Mouse (Mus musculus) spleen, adult 2 months (tissue): ENCODE measurements around the gene Psmd3.

Source experiments
- CTCF ChIP-seq: fragments of 200-500 bp; IDR thresholded peaks from 2 replicates; pipeline ENCODE4 v1.5.1; 2011; ENCODE audit warnings: mild to moderate bottlenecking, inconsistent platforms; ENCODE audit not compliant: insufficient read depth, insufficient read length, insufficient replicate concordance; ENCODE audit errors: extremely low read depth
- POLR2A ChIP-seq: fragments of 200-500 bp; IDR thresholded peaks from 2 replicates; pipeline ENCODE4 v1.6.1; 2011; ENCODE audit warnings: low read depth, low read length, inconsistent platforms

GRCm38 (mm10) chr11:98646459-98646858 lies 35.9 kb upstream of the Psmd3 start, which contains the start of gene Gsdma2:
- TF ChIP-seq CTCF (no peak), POLR2A (no peak)
